Mouse (Mus musculus) embryonic fibroblast, embryonic 13.5 days (primary cell): ENCODE data around the gene Car5a.

Experiments
- CTCF ChIP-seq: IDR thresholded peaks from 2 replicates; pipeline ENCODE4 v1.5.1; 2011; ENCODE audit warnings: mild to moderate bottlenecking, control low read depth, low read length, moderate library complexity, borderline replicate concordance; ENCODE audit not compliant: insufficient read depth
- POLR2A ChIP-seq: IDR thresholded peaks from 2 replicates; pipeline ENCODE4 v1.6.1; 2011; ENCODE audit warnings: low read depth, mild to moderate bottlenecking, control low read depth, low read length, moderate library complexity

- no peak for TF ChIP-seq CTCF
- TF ChIP-seq POLR2A = peak; percentile 4; the same call in 1 of the 2 replicates
Measured at GRCm38 (mm10) chr8:121954981-121955555, 10.4 kb upstream of the Car5a start.
